Mouse (Mus musculus) 3134 (cell line): Measurements from ENCODE around the gene Map1s.
"Not testable (repeated sequence)": the region's sequence is repeated elsewhere in the genome, so short reads cannot be mapped to it uniquely, and the experiment has no call there.

Experiments
- DNase-seq: peaks from one replicate; pipeline ENCODE4 v3.0.0-alpha.2; 2011; ENCODE audit warnings: low spot score; ENCODE audit not compliant: insufficient read length; ENCODE audit errors: extremely low read depth

The Map1s gene

DNA sequence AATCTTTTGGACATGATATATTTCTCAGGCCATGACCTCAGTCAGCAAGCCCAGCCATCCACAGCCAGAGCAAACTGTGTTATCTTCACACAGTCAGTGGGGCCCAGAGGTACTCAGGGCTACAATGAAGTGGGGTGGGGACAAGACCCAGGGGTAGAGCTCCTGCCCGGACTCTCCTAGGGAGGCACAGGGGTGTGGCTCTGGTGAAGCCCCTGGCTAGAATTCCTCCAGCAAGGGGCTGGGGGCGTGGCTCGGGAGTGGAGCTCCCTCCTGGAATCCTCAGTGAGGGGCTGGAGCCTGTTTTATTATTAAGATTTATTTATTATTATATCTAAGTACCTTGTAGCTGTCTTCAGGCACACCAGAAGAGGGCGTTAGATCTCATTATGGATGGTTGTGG lies 29.4 kb upstream of the Map1s start:
- no peak for DNase-seq

DNA sequence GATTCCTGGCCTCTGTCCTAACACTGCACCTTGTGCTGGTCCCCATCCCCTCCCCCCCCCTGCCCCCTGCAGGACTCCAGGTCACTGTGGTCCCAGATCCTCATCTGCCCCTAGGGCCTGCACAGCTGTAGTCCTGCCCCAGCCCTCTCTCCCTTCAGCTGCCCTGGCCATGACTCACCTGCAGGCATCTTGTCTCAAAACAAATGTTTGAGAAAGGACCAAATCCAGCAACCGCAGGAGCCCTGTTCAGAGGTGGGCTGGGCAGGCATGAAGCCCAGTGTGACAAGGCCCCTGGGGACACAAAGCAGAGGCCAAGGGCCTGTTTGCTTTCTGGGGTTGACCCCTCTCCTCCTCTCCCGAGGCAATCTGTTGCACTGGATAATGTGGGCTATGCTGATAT lies 27.6 kb upstream of the Map1s start:
- DNase-seq = peak; percentile 92

DNA sequence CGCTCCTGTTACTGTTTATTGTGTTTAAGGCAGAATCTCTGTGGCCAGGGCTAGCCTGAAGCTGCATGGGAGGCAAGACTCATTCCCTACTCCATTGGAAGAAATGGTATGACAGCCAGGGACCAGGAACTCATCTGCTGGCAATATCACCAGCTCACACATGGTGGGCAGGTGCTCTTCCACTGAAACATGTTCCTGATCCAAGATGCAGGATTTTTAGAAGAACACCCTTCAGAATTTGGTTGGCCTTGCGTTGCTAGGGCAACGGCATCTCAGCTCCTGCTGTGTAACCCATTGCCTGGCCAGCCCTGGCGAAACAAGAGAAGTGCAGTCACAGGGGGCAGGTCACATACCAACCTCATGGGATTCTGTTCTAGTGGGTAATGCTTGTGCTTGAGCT lies 26.2 kb upstream of the Map1s start:
- no peak for DNase-seq

DNA sequence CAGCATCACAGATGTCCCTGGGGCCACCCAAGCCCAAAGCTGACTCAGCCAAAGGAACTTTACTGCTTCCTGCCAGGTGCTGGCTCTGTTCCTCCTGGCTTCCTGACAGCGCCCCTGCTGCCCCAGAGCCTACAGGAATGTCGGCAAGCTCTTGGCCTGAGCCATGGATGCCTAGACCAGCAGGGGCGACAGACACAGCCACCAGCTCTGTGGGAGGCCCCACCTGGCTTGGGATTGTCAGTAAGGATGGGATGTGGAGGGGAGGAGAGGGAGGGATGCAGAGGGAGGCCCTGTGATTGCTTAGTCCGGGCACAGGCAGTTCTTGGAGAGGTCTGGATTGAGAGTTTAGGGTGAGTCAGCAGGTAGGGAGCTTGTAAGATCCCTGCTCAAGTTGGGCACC lies 25.6 kb upstream of the Map1s start:
- peak; percentile 95 for DNase-seq

DNA sequence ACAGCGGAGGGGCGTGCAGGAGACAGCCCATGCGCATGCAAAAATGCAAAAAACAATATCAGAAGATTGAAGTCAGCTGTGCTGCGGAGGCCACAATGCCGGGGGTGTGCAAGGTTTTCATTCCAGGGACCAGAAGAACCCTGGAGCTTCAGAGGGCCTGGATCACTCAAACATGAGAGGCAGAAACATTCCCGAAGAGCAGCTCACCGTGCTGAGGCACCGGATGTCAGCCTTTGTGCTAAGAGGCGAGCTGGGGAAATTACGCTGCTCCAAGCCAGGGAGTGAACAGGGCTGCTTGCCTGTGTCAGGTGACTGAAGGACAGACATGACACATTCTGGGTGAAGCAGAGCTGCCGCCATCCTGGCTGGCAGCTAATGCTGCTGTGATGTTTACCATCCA lies 25.2 kb upstream of the Map1s start:
- DNase-seq = no peak

DNA sequence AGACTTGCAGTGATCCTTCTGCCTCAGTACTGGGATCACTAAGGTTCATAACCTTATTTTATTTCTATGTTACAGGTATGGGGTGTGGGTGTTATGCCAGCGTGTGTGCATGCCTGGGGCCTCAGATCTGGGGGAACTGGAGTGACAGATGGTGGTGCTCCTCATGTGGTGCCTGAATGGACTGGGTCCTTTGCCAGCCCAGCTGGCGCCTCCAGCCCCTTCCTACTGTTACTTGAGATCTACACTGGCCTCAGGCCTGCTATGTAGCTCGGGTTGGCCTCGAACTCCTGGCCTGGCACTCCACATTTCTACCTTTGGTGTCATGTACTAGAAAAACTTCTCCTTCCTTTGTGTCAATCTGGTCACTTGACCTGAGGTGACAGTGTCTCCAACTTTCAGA lies 21.5 kb upstream of the Map1s start:
- no peak for DNase-seq

DNA sequence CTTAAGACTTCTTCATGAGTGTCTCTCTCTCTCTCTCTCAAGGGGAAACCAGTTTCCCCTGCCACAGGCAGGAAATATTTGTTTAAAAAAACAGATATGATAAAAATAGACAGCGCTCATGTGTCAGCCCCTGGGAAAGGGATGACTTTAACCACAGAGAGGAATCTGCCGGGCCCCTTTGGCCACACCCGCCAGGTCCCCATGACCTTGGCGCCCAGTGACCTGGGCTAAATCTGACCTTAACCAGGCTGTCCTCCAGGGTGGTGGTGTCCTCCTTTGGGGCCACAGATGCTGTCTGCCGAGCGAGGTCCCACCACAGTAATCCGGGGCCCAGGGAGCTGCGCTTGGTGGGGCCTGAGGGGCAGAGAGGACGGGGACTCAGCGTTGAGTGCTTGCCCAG lies 21.0 kb upstream of the Map1s start:
- DNase-seq = no peak

DNA sequence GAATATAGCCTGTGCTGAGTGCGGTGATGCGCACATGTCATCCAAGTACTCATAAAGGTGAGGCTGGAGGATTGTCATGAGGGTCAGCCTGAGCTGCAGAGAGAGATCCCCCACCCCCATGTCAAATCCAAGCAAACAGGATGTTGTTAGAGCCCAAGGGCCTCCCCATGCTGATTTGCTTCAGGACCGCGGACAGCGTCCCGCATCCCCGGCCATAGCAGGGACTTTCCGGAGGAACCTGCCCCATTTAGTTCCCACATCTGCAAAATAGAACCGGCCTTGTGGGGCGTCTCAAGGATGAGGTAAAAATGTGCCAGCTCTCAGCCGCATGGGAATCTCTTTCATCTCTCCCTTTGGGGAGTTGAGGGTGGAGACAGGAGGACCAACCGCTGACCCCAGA lies 20.1 kb upstream of the Map1s start:
- no peak for DNase-seq

DNA sequence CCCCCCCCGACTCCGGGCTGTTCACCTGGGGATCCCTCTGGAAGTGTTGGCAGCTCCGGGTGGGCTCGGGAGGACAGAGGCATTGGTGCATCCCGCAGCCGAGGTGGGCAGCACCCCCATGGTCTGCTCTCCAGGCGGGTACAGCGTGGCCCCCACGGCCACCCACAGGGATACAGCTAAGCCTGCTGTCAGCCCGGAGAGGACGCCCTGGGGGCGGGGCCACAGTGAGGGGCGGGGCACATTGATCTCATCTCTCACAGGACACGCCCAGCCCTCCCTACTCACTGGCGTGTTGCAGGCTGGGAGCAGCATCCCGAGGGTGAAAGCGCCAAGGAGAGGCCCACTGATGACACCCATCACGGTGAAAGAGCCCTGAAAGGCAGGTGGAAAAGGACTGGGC lies 18.1 kb upstream of the Map1s start:
- no peak for DNase-seq

DNA sequence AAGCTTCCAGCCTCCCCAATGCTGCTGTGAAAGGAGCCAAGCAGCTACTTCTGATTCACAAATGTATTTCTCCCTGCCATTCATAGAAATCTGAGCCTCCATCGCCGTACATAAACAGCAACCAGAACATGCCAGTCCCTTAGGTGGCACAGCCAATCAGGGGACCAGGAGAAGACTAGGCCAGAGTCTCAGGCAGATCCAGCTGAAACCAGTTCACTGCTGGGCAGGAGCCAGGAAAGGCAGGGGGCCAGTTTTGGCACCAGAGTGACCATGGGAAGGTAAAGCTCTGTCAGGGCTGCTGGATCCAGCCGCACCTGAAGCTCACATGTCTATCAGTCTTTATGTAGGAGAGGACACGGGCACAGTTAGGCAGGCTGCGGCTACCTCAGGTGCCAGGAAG lies 15.1 kb upstream of the Map1s start:
- no peak for DNase-seq

DNA sequence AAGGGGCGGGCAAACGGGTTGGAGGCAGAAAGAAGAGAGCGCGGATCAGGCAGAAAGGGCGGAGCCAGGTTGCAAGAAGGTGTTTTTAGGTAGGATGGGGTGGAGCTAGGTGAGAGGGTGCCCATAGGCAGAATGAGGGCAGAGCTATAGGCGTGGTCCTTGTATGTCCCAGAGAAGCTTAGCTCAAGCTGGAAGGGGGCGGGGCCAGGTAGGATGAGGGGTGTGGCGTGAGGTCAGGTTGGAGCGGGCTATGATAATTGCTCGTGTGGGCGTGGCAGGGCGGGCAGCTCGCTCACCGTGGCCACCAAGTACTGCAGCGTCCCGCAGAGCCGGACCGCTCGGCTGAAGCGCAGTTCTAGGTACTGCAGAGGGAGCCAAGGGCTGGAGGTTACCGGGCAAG lies 14.4 kb upstream of the Map1s start:
- no peak for DNase-seq

DNA sequence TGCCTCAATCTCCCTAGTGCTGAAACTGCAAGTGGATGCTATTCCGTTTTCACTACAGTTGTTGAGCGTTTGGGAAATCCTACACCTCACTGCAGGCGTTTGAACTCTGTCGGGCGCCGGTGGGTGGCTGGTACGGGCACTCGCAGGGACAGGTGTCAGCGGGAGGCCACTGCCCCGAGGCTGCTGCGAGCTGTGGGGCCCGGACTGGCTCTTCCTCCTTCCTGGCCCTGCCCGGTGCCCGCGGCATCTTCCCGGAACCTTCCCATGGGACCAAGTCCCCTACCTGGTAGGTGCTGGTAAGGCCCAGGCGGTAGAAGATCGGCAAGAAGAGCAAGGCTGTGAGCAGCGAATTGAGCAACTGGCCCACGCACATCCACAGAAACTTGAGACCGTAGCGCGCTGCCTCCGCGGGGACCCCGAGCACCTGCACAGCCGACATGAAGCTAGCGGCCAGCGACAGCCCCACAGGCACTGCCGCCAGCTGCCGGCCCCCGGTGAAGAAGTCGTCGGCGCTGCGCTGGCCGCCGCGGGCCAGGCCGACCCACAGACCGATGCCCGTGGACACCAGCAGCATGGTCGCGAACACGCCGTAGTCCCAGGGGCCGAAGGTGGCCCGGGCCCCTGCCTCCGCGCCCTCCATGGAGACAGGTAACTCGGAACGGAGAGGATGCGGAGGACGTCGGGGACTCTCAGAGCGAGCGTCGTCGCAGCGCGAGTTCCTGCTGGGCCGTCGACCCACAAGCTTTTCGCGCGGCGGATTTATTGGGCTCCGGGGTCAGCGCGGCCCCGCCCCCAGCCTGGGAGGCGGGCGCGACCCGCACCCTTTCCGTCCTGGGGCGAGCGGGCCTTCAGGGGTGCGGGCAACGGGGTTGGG lies 13.5 kb upstream of the Map1s start, which contains the start of gene Slc5a5:
Gene Slc5a5, minus strand, starts transcription at position 736 of the 874 bp plus-strand sequence.
- DNase-seq = no peak

DNA sequence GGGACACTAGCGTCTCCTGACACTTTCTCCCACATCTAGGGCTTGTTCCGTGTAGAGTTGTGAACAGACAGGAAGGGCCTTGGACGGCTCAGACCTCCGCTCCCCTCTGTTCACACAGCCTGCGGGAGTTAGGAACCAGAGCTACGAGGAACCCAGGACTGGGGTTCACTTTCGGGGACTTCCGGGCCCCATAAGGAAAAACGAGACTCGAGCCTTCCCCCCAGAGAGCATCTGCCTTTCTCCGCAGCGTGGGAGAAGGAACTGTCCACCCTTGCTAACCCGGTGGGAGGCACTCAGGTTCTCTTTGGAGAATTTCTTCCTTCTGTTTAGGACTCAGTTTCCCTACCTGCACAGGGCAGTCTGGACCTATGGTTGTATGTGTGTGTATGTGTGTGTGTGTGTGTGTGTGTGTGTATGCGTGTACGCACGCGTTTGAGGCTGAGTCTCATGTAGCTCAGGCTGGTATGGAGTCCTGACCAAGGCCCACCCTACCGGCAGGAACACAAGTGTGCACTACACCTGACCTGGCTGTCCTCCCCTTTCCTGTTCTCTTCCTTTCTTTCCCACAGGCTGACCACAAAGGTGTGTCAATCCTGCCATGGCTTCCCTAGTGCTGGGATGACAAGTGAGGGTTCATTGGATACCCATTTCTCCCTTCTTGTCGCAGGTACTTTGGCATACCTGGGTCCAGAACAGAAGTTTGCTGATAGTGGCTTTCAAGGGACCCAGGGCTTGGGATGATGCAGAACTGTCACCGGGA lies 12.7 kb upstream of the Map1s start:
- DNase-seq = no peak

DNA sequence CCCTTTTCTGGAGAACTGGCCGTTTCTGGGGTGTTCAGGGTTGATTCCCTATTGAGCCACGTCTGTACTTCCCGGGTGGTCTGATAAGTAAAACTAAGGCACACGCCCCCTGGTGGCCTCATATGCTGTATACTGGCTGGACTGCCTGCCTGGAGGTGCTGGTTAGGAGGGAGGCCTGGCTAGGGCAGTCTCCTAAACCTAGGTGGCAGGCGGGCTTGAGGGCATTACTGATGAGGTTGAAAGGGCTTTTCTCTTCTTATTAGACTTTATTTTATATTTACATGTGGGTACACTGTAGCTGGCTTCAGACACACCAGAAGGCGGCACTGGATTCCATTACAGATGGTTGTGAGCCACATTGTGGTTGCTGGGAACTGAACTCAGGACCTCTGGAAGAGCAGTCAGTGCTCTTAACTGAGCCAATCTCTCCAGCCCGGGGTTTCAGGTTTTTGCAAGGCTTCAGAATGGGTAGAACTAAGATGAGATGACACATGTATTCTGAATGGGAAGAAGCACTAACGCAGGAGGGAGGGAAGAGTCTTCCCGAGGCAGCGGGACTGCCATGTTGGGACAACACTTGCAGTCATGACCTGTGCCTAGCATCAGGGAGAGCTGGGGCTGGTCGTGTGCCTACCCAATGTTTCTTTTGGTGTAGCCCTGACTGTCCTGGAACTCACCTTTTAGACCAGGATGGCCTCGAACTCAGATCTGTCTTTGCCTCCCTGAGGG lies 11.9 kb upstream of the Map1s start:
- peak; percentile 59 for DNase-seq

DNA sequence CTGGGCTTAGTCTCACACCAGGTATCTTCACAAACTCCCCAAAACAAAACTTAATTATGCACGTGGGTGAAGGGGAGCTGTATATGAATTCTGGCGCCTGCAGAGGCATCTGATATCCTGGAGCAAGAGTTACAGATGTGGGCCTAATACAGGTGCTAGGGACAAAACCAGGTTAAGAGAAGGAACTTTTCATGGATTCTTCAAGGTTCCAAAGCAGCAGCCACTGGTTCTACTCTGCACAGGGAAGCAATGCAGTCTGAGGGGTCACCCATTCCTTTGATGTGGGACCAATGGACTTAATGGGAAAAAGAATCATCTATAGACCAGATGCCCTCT lies 11.4 kb upstream of the Map1s start:
- no peak for DNase-seq

DNA sequence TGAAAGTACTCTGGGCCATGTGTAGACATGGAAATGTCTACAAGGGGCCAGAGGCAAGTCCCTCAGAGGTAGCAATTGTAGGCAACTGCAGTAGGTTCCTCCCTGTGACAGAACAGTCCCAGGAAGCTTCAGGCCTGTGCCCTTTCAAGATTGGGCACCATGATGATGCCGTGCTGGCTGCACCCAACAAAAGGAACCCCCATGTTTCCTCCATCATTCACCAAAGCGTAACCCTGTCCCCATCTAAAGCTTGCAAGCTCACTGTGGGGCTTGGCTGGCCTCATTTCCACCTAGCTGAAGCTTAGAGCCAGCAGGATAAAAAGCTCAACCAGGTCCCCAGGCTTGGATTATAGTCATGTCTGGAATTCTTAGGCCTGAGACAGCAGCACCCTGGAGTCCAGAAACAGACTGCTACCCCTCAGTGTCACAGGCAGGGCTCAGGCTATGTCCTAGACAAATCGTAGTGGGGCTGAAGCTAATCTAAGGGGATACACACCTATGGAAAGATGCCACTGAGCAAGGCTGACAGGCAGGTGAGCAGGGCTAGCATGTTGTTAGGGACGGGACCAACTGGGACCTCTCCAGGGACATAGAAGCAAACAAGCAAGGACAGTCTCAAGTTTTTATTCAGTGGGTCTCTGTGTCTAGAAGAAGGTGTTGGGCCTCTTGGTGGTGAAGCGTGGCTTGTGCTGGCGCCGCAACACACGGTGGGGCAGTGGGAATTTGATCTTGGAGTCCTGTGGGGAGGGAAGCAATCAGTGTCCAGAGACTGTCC lies 10.8 kb upstream of the Map1s start:
- DNase-seq = no peak

DNA sequence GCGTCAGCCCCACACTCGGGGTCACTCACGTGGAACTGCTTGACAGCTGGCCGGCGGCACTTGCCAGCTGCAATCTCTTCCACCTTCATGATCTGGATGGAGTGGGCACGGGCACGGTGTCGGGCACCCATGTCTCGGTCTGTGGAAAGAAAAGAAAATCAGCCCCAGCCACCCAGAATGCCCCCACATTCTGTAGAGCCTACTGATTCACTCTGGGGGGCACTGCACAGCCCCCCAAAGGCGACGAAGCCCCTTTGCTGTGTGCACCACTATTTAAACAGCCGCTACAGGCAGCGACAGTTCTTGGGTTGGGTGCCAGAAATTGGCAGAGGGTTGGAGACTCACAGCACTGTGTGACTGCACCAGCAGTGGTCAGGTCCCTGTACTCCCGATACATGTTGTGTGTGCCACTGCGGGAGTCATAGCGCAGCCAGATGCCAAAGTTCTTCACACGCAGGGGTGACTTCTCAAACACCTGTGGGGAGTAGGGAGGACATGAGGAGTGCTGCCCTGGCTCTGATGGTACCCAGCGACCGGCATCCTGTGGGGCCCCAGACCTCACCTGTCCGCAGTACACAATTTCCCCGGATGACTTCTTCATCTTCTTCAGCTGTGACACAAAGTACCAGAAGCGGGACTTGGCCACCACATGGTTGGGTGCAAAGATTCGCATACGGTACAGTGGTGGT lies 10.0 kb upstream of the Map1s start:
- not testable (repeated sequence) for DNase-seq

DNA sequence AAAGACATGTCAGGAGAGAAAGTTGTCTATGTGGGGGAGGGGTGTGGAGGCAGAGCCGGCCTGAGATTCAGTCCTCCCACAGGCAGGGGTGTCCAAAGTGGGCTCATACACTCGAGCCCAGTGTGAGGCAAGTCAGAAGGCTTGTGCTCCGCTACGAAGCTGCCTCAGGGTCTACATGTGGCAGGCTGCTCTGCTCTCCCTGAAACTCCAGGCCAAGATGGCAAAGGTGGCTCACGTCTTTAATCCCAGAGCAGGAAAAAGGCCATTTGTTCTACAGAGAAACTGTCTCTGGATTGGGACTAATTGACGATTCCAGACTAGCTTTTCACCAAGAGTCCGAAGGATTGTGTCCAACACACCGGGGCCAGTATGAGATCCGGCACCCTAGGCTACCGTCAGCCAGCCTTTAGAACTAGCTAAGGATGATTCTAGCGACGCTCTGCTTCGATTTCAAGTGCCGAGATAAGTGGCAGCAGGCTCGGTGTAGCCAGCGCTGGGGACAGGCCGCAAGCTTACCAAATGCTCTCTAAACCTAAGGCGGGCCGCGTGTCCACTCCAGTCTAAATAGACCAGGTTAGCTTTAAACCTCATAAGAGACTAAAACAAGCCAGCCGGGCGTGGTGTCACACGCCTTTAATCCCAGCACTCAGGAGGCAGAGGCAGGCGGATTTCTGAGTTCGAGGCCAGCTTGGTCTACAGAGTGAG lies 9.3 kb upstream of the Map1s start:
- no peak for DNase-seq

DNA sequence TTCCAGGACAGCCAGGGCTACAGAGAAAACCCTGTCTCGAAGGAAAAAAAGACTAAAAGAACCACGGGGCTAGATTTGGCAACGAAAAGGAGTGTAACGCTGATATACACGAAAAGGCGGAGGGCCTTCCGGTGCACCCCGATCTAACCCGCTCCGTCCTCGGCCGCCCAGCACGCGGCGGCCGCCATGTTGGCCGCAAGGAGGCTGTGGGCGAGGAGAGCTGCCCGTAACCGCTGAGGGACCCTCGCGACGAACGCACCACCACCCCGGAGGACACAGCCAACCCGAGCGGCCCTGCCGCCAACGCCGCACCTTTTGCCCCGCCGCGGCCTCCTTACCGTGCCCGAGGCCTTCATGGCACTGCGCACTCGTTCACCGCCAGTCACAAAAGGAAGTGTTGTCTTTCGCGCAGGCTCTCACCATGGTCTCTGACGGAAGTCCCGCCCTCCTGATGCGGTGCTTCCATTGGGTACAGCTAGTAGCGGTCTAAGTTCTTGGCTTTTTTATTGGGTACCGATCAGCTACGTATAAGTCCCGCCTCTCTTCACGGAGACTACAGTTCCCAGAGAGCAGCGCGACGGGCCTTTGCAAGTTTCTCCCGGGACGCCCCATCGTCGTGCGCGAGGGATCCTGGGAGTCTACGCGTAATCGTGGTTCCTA lies 8.6 kb upstream of the Map1s start, which contains the start of gene Rpl18a:
Gene Rpl18a, minus strand, starts transcription at position 392 of the 660 bp plus-strand sequence.
- DNase-seq = peak; percentile 88
